Mouse (Mus musculus): ENCODE data around the gene Serpina7. TPM values are rescaled to one million over a fixed set of nuclear protein-coding genes. Genes with fewer than 3 reads are reported as not detected.

Serpina7 gene
- polyA plus RNA-seq, 1 experiment from 2014 or later, result not detected

DNA sequence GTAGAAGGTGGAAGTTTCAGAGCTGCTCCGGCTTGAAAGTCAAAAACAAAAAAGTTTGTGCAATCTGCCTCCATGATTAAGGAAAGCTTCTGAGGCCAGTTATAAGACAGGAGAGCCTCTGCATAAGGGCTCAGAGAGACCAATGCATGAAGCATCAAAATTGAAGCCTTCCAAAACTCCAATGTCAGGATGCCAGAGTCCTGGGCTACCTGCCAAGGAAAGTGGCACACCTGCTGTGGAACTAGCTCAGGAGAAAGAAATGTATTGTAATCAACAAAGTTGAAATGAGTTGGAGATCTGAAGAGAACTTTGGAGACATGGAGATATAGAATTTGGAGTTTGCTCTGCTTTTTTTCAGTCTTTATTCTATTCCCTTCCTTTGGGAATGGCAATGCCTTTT is 47.4 kb downstream of the Serpina7 start:
- H3K4me2 ChIP-seq (ENCODE audit: low read depth, low read length), result no peak overlapping the region
- 95% methylated on average over 1 of the region's 1 CpGs for WGBS
- H3K4me1 ChIP-seq (ENCODE audit: control insufficient read depth, insufficient read depth, low read length), result no peaks in the 10 kb centered on the region
- H3K9me3 ChIP-seq (replicated peaks; ENCODE audit: control insufficient read depth, low read length), result no peaks in the 10 kb centered on the region
- H3K4me3 ChIP-seq (ENCODE audit: low read length), result no peak overlapping the region
- ATAC-seq (replicated peaks; ENCODE audit: extremely low read depth, insufficient read depth, low FRiP score), result no peak
- H3K36me3 ChIP-seq (ENCODE audit: control insufficient read depth, insufficient read depth), result no peaks in the 10 kb centered on the region
- no peaks in the 10 kb centered on the region for H3K27me3 ChIP-seq (ENCODE audit: control insufficient read depth, insufficient read depth, low read length)
- H3K27ac ChIP-seq (ENCODE audit: low read length), result no peak overlapping the region
- no peak overlapping the region for H3K9ac ChIP-seq (ENCODE audit: low read length)

Other genes with a start within 250 kb of the Serpina7 start
- gene Nrk, start 170.8 kb downstream of the Serpina7 start, polyA plus RNA-seq (2015; fragmentation: Nextera tagmentation; extraction: Ambion mirVana), result 24.0 and 27.5 TPM in 2 replicates
- gene 4930513O06Rik, start 1.0 kb upstream of the Serpina7 start, polyA plus RNA-seq (2015; fragmentation: Nextera tagmentation; extraction: Ambion mirVana), result not detected in 2 replicates
- not detected in 2 replicates for gene 4933428M09Rik, start 94.0 kb upstream of the Serpina7 start, polyA plus RNA-seq (2015; fragmentation: Nextera tagmentation; extraction: Ambion mirVana)
- gene Mum1l1, start 124.8 kb upstream of the Serpina7 start, polyA plus RNA-seq (2015; fragmentation: Nextera tagmentation; extraction: Ambion mirVana), result 27.7 and 31.3 TPM in 2 replicates
- gene Trap1a, start 248.4 kb upstream of the Serpina7 start, polyA plus RNA-seq (2015; fragmentation: Nextera tagmentation; extraction: Ambion mirVana), result not detected in 2 replicates

Data from heart, embryonic 16.5 days (tissue).